Mouse (Mus musculus) heart, embryonic 16.5 days (tissue): Measurements from ENCODE around the gene Rbm28. TPM values are rescaled to one million over a fixed set of nuclear protein-coding genes. Genes with fewer than 3 reads are reported as not detected.

Experiments
- ATAC-seq: fragments of 200-750 bp; cut with Nextera tagmentation; replicated peaks from 2 replicates; pipeline ENCODE4 v1.8.0; 2017; ENCODE audit warnings: moderate number of reproducible peaks; ENCODE audit not compliant: insufficient read depth, low FRiP score; ENCODE audit errors: extremely low read depth
- H3K27ac ChIP-seq: fragments of 300-500 bp; sonication (generic); 2 replicates; pipeline ENCODE4 v1.5.1; 2014; ENCODE audit warnings: mild to moderate bottlenecking, low read length, control low read depth, moderate library complexity
- H3K27me3 ChIP-seq: fragments of 300-500 bp; sonication (generic); 2 replicates; pipeline ENCODE4 v1.6.1; 2014; ENCODE audit warnings: low read length, mixed read lengths; ENCODE audit not compliant: control insufficient read depth, insufficient read depth
- H3K36me3 ChIP-seq: fragments of 300-500 bp; sonication (generic); 2 replicates; pipeline ENCODE4 v1.6.1; 2014; ENCODE audit not compliant: control insufficient read depth, insufficient read depth
- H3K4me1 ChIP-seq: fragments of 300-500 bp; sonication (generic); 2 replicates; pipeline ENCODE4 v1.6.1; 2014; ENCODE audit warnings: low read length, mixed read lengths; ENCODE audit not compliant: control insufficient read depth, insufficient read depth
- H3K4me2 ChIP-seq: fragments of 300-500 bp; sonication (generic); 2 replicates; pipeline ENCODE4 v1.6.1; 2014; ENCODE audit warnings: low read depth, mild to moderate bottlenecking, control low read depth, low read length
- H3K4me3 ChIP-seq: fragments of 300-500 bp; sonication (generic); 2 replicates; pipeline ENCODE4 v1.5.1; 2014; ENCODE audit warnings: mild to moderate bottlenecking, control low read depth, low read length
- H3K9ac ChIP-seq: fragments of 300-500 bp; sonication (generic); 2 replicates; pipeline ENCODE4 v1.6.1; 2014; ENCODE audit warnings: low read length, control low read depth
- H3K9me3 ChIP-seq: fragments of 300-500 bp; sonication (generic); replicated peaks from 2 replicates; pipeline ENCODE4 v1.6.1; 2016; ENCODE audit warnings: low read length; ENCODE audit not compliant: control insufficient read depth
- WGBS: fragments of 180-500 bp; shearing (Covaris S2); extraction: QIAGEN DNeasy Blood & Tissue Kit; methylation state at CpG from one replicate; pipeline ENCODE4 v1.1.7; 2014; 5-methylcytosine and 5-hydroxymethylcytosine counted together
- polyA plus RNA-seq: library from polyadenylated mRNA; unstranded; fragments of >200 nt; fragmentation: Nextera tagmentation; extraction: Ambion mirVana; gene quantifications from 2 replicates; pipeline ENCODE4 v1.2.1, GENCODE M21; 2015

The Rbm28 gene
- polyA plus RNA-seq, 1 experiment from 2014 or later: 23.5 TPM

DNA sequence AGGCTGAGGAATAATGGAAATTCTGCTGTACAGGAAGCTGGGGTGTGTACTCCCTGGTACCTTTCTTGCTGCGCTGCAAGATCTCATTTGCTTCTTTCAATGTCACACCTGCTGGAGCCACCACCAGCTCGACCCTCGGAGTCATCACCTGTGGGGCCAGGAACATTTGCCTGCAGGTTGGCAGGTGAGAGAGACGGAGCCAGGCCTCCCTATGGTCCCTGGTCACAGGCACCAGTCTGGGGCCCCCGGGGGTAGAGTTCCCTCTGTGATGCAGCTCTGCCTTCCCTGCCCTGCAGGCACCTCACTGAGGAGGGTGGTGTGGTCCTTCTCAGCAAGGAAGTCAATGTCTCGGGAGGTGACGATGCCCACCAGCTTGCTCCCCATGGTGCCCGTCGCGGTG lies 41.2 kb upstream of the Rbm28 start:
- Histone ChIP-seq H3K36me3 (peaks cover 22% of the 10 kb centered on the region), H3K27me3 (no peaks in the 10 kb centered on the region), H3K4me3 (no peak overlapping the region), H3K27ac (no peak overlapping the region), H3K9ac (no peak overlapping the region), H3K4me1 (peaks cover 4% of the 10 kb centered on the region), H3K4me2 (no peak overlapping the region), H3K9me3 (no peaks in the 10 kb centered on the region)
- no peak for ATAC-seq
- WGBS: 93% methylated on average over 10 of the region's 10 CpGs

DNA sequence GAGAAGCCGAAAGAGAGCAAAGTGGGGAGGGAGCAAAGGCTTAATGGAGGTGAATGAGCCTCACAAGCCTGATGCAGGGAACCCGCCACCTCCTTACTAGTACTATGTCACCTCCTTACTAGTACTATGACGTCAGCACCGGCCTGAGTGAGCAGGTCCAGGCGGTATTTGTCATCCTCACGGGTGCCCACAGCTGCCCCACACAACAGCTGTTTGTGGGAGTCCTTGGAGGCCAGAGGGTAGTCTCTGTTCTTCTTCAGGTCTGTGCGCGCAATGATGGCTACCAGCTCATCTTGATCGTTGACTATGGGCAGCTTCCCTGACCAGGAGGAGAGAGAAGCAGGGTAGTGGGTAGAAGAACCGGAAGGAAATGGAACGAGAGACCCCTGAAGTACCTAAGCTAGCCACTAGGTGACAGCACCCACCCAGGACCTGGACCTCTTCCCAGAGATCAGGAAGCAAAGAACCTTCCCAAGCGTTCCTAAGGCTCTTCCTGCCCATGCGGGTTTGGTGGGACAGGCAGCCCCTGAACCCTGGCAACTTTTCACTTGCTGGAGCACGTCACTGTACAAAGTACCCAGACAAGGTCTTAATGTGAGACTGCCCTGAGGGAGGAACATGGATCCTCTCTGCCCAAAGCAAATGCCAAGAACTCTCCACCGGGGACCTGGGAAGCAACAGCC lies 40.3 kb upstream of the Rbm28 start:
- H3K9me3 ChIP-seq: no peaks in the 10 kb centered on the region
- peaks cover 3% of the 10 kb centered on the region; the same call in 1 of the 2 replicates for H3K4me1 ChIP-seq
- H3K27me3 ChIP-seq: no peaks in the 10 kb centered on the region
- ATAC-seq: 0 out of 2 replicates have a peak, but pooled peaks have one; percentile 25
- WGBS: 55% methylated on average over 15 of the region's 15 CpGs
- peak overlapping the region; percentile 31; the same call in 1 of the 2 replicates for H3K4me2 ChIP-seq
- H3K4me3 ChIP-seq: no peak overlapping the region
- peaks cover 22% of the 10 kb centered on the region for H3K36me3 ChIP-seq
- no peak overlapping the region for H3K9ac ChIP-seq
- H3K27ac ChIP-seq: 0 out of 2 replicates have a peak overlapping the region, but pooled peaks have one; percentile 20

DNA sequence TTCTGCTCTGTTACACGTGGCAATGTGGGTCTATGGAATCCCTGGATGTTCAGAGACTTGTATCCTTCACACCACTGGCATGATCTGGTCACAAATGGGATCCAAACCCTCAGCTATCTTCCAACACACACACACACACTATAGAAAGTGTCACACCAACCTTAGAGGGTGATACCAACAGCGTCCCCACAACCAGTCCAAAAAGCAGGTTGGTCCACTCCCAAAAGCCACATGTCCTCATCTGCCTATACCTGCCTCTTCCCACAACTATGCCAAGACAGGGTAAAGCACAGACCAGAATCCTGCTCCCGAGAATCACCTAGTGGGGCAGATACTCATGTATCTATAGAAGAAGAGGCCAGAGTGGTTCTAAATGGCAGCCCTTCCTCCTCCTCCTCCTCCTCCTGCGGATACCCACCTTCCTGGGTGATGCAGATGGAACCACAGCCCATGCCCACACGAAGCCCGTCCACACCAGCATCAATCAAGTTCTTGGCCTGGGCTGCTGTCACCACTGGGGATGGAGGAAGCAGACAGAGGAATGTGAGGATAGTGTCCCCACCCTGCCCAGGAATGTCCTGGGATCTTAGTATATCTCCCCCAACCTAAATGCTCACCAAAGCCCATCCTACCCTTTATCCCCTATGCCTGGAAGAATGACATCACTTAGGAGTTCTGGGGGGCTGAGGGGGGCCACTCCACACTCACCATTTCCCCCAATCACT lies 39.2 kb upstream of the Rbm28 start:
- 82% methylated on average over 6 of the region's 6 CpGs for WGBS
- ATAC-seq: no peak
- Histone ChIP-seq H3K4me3 (no peak overlapping the region), H3K27me3 (no peaks in the 10 kb centered on the region), H3K9me3 (no peaks in the 10 kb centered on the region), H3K36me3 (peaks cover 22% of the 10 kb centered on the region), H3K9ac (no peak overlapping the region), H3K4me2 (no peak overlapping the region), H3K27ac (no peak overlapping the region), H3K4me1 (peaks cover 3% of the 10 kb centered on the region; the same call in 1 of the 2 replicates)

DNA sequence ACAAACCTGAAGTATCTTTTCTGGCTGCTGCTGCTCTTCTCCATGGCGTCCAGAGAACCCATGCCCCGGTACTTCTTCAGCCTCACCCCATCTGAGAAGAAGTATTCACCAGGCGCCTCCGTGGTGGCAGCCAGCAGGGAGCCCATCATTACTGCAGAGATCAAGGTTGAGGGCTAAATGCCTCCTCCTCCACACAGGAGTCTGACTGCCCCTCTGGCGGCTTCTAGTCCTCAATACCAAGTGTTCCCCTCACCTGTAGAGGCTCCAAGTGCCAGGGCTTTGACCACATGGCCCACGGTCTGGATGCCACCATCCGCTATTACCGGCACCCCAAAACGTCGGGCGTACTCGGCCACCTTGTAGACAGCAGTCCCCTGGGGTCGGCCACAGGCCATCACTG lies 38.3 kb upstream of the Rbm28 start:
- Histone ChIP-seq H3K4me2 (no peak overlapping the region), H3K36me3 (peaks cover 22% of the 10 kb centered on the region)
- 88% methylated on average over 13 of the region's 13 CpGs for WGBS

DNA sequence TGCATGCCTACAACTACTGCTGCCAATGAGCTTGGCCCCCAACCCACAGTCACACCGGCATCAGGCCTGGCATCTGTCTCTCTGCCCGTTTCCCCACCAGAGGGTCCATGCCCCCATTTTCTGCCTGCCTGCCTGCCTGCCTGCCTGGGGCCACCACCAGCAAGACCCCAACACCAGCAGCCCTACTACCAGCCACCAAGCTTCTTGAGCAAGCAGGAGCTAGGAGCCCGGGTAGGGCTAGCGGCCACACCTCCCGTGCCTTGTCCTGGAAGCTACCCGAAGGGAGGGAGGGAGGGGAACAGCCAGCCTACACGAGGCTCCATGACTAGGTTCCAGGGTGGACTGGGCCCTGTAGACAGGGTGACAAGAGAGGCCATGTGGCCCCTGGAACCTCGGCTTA lies 37.2 kb upstream of the Rbm28 start:
- no peak overlapping the region for H3K4me2 ChIP-seq
- WGBS: 82% methylated on average over 8 of the region's 8 CpGs
- H3K36me3 ChIP-seq: peaks cover 22% of the 10 kb centered on the region
- ATAC-seq: no peak
- peaks cover 6% of the 10 kb centered on the region for H3K27me3 ChIP-seq
- H3K9ac ChIP-seq: no peak overlapping the region
- peaks cover 8% of the 10 kb centered on the region for H3K4me1 ChIP-seq
- no peak overlapping the region for H3K4me3 ChIP-seq
- no peak overlapping the region for H3K27ac ChIP-seq
- no peaks in the 10 kb centered on the region for H3K9me3 ChIP-seq

More for the DNA sequence above, 38.3 kb upstream of the Rbm28 start:
- no peaks in the 10 kb centered on the region for H3K27me3 ChIP-seq
- H3K9me3 ChIP-seq: no peaks in the 10 kb centered on the region
- H3K9ac ChIP-seq: no peak overlapping the region
- ATAC-seq: no peak
- H3K4me3 ChIP-seq: no peak overlapping the region
- no peak overlapping the region for H3K27ac ChIP-seq
- peaks cover 8% of the 10 kb centered on the region for H3K4me1 ChIP-seq

DNA sequence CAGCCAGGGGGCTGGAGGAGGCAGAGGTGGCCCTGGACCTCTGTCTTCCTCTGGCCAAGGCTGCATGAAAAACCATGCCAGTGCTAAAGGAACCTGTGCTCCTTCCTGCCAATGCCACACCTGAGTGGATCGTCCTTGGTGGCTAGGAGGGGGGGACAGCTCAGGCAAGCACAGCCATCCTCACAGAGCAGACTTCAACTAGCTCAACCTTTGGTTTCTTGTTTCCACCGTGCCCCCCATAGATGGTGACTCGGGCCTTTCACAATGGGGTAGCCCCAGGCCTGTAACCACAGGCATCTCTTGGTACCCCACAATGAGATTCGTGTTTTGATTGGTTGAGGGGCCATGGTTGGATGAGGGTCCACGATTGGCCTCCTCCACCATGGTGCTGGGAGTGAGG lies 36.5 kb upstream of the Rbm28 start:
- WGBS: 89% methylated on average over 5 of the region's 5 CpGs
- ATAC-seq: no peak
- H3K4me3 ChIP-seq: no peak overlapping the region
- no peak overlapping the region for H3K27ac ChIP-seq
- H3K9ac ChIP-seq: no peak overlapping the region
- H3K4me1 ChIP-seq: peaks cover 8% of the 10 kb centered on the region
- H3K27me3 ChIP-seq: peaks cover 8% of the 10 kb centered on the region
- peaks cover 21% of the 10 kb centered on the region for H3K36me3 ChIP-seq
- no peaks in the 10 kb centered on the region for H3K9me3 ChIP-seq
- no peak overlapping the region for H3K4me2 ChIP-seq

DNA sequence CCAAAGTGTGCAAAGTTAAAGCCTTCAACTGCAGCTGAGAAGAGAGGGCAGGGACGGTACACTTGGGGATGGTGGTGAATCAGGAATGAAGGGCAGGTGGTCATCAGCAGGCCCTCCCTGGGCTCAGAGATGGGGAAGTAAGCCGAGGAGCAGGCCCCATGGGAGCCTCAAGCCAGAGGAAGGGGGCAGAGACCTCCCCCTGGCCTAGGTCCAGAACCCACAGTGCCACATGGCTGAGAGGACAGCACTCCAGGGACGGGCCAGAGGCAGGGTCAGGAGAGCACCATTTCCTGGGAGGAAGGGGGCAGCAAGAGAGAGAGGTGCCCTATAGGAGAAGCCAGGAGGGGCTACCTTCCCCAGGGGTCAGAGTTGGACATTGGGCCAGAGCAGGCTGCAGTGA lies 35.7 kb upstream of the Rbm28 start:
- WGBS: 60% methylated on average over 3 of the region's 3 CpGs

DNA sequence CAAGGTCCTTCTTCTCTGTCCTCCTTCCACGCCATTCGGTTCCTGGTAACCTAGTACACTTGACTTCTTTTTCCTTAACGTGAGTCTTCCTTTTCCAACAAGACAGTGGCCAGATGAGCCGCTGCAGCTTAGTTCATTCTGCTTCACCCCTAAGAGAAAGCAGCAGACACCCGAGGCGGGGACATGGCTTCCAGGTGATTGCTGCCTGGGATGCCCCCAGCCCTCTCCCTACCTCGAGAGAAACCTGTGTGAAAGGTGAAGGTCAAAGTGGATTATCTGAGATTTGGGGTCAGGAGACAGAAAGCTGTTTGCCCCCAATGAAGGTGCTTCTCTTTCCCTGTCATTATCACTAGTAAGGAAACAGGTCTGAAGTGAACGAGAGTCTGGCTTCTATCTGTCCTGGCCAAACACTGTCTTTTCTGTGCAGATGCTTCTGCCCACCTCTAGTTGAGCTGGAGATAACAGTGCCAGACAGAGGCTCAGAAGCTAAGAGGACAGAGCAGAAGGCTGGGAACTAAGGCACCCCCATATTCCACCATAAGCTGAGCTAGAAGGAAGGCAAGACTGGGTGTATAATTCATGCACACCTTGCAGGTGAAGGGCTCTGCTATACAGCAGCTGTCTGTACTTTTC lies 34.5 kb upstream of the Rbm28 start:
- Histone ChIP-seq H3K9me3 (no peaks in the 10 kb centered on the region), H3K9ac (no peak overlapping the region), H3K4me2 (peak overlapping the region; percentile 65), H3K4me1 (peaks cover 4% of the 10 kb centered on the region), H3K36me3 (peaks cover 10% of the 10 kb centered on the region), H3K27me3 (peaks cover 8% of the 10 kb centered on the region), H3K4me3 (peak overlapping the region; percentile 43), H3K27ac (no peak overlapping the region)
- ATAC-seq: no peak
- 39% methylated on average over 8 of the region's 8 CpGs for WGBS

More for the DNA sequence above, 35.7 kb upstream of the Rbm28 start:
- Histone ChIP-seq H3K27me3 (peaks cover 8% of the 10 kb centered on the region), H3K9ac (no peak overlapping the region), H3K9me3 (no peaks in the 10 kb centered on the region), H3K36me3 (peaks cover 14% of the 10 kb centered on the region), H3K4me1 (peaks cover 7% of the 10 kb centered on the region), H3K27ac (no peak overlapping the region), H3K4me3 (no peak overlapping the region), H3K4me2 (no peak overlapping the region)
- no peak for ATAC-seq
